Mouse (Mus musculus) bone marrow, adult 2 months (tissue): ENCODE measurements around the gene Nid1. TPM values are rescaled to one million over a fixed set of nuclear protein-coding genes. Genes with fewer than 3 reads are reported as not detected.
"Not testable (repeated sequence)": the region's sequence is repeated elsewhere in the genome, so short reads cannot be mapped to it uniquely, and the experiment has no call there.

Experiments used
- H3K27ac ChIP-seq: fragments of 200-500 bp; 2 replicates; pipeline ENCODE4 v1.5.1; 2012; ENCODE audit warnings: low read depth, mild to moderate bottlenecking, control low read depth, inconsistent platforms, low read length; ENCODE audit not compliant: control insufficient read depth, poor library complexity, insufficient read depth
- H3K4me1 ChIP-seq: fragments of 200-500 bp; 2 replicates; pipeline ENCODE4 v1.6.1; 2011; ENCODE audit warnings: low read length; ENCODE audit not compliant: control insufficient read depth, insufficient read depth
- H3K4me3 ChIP-seq: fragments of 200-500 bp; replicated peaks from 2 replicates; pipeline ENCODE3; 2011; ENCODE audit warnings: mild to moderate bottlenecking, low read depth, low read length, control low read depth; ENCODE audit not compliant: control insufficient read depth
- CTCF ChIP-seq: fragments of 200-500 bp; IDR thresholded peaks from 2 replicates; pipeline ENCODE4 v1.5.1; 2011; ENCODE audit warnings: low read length, control low read depth; ENCODE audit not compliant: control insufficient read depth, insufficient read depth
- POLR2A ChIP-seq: fragments of 200-500 bp; IDR thresholded peaks from 2 replicates; pipeline ENCODE4 v1.6.1; 2011; ENCODE audit warnings: low read depth, mild to moderate bottlenecking, control low read depth, low read length, borderline replicate concordance; ENCODE audit not compliant: control insufficient read depth
- WGBS: fragments of 180-500 bp; shearing (Covaris S2); methylation state at CpG from one replicate; pipeline ENCODE4 v1.1.7; 2018; 5-methylcytosine and 5-hydroxymethylcytosine counted together
- polyA plus RNA-seq: library from polyadenylated mRNA; stranded (reverse); fragments of >200 nt; gene quantifications from 2 replicates; pipeline ENCODE4 v1.2.4, GENCODE M21; 2011; ENCODE audit warnings: low replicate concordance; ENCODE audit not compliant: missing spikeins, insufficient read depth, insufficient read length

Nid1 gene
- polyA plus RNA-seq, 1 experiment: 5.5 TPM

- H3K4me1 ChIP-seq, H3K27ac ChIP-seq, H3K4me3 ChIP-seq: not testable (repeated sequence)
- WGBS: 47% methylated on average over 9 of the region's 9 CpGs
These were observed 18.5 kb downstream of the Nid1 start for GRCm38 (mm10) chr13:13455632-13456492.

GRCm38 (mm10) chr13:13458138-13458737 is 20.9 kb downstream of the Nid1 start:
- no peak for TF ChIP-seq POLR2A
- TF ChIP-seq CTCF: no peak
- Histone ChIP-seq H3K4me3 (no peak overlapping the region), H3K27ac (no peak overlapping the region), H3K4me1 (no peaks in the 10 kb centered on the region)
- WGBS: 77% methylated on average over 4 of the region's 4 CpGs

- no peak for TF ChIP-seq POLR2A
- TF ChIP-seq CTCF: no peak
- WGBS: 89% methylated on average over 2 of the region's 2 CpGs
- H3K27ac ChIP-seq: no peak overlapping the region
These were observed 23.3 kb downstream of the Nid1 start for GRCm38 (mm10) chr13:13460521-13461138.

GRCm38 (mm10) chr13:13461446-13462192 is 24.3 kb downstream of the Nid1 start:
- 80% methylated on average over 4 of the region's 4 CpGs for WGBS
- H3K4me1 ChIP-seq: no peaks in the 10 kb centered on the region
- TF ChIP-seq CTCF: no peak
- TF ChIP-seq POLR2A: no peak
- H3K4me3 ChIP-seq: no peak overlapping the region
- no peak overlapping the region for H3K27ac ChIP-seq

More at GRCm38 (mm10) chr13:13460521-13461138, 23.3 kb downstream of the Nid1 start:
- Histone ChIP-seq H3K4me3 (no peak overlapping the region), H3K4me1 (no peaks in the 10 kb centered on the region)

DNA sequence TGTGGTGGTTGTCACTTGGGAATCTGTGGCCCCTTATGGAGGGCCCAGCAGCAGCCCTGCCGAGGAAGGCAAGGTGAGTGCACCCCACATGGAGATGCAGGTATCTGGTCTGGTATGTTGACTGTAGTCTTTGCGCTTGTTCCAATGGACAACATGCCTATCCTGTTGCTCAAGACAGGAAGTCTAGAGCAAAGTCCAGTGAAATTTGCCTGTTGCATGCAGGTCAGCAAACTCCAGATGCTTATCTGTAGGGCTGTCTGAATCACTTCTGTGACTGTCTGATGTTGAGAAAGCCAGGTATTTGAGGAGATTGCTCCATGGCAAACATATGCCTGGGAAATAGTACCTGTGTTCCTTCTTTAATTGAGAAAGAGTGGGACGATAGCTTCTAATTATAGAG is 26.6 kb downstream of the Nid1 start:
- TF ChIP-seq POLR2A (no peak), CTCF (no peak)
- Histone ChIP-seq H3K4me1 (no peaks in the 10 kb centered on the region), H3K4me3 (no peak overlapping the region), H3K27ac (no peak overlapping the region)
- 82% methylated on average over 3 of the region's 3 CpGs for WGBS

DNA sequence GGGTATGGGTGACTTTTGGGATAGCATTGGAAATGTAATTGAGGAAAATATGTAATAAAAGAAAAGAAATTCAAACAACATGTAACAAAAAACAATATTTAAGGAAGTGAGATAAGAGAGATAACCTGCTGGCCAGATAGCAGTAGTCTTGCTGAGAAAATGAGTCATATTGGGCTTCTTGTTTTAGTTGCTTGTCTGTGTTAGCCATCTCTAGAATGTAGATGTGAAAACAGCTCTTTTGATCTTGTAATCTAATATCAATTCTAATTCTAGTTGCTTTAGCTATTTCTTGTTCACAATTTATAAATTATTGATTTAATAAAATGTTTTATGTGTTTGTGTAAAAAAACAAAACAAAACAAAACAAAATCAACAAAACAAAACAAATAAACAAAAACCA is 29.9 kb downstream of the Nid1 start:
- not testable (repeated sequence) for H3K27ac ChIP-seq, H3K4me1 ChIP-seq

GRCm38 (mm10) chr13:13468513-13468912 is 31.2 kb downstream of the Nid1 start:
- TF ChIP-seq CTCF: no peak
- no peak for TF ChIP-seq POLR2A
- WGBS: 74% methylated on average over 4 of the region's 4 CpGs
- H3K4me3 ChIP-seq: no peak overlapping the region
- no peak overlapping the region for H3K27ac ChIP-seq
- no peaks in the 10 kb centered on the region for H3K4me1 ChIP-seq

More for the DNA sequence above, 29.9 kb downstream of the Nid1 start:
- not testable (repeated sequence) for H3K4me3 ChIP-seq

DNA sequence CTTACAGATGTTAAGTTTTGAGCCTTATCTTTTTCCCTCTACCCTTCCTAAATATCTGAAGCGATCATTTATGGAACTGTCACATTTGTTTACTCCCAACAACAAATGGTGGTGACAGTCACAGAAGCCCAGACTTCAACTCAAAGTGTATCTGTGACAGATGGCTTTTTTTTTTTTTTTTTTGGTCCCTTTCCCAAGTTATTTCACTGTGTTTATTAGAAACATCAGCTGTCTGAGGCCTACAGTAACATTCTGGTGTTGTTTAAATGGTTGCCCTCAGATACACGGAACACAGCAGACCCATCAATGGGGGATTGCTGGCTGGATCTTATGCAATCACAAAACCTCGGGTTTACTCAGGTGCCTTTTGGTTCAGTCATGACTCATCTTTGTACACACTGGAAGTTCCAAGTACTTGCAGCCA is 34.0 kb downstream of the Nid1 start:
- TF ChIP-seq CTCF (no peak), POLR2A (no peak)
- peaks cover 1% of the 10 kb centered on the region; the same call in 1 of the 2 replicates for H3K4me1 ChIP-seq
- no peak overlapping the region for H3K4me3 ChIP-seq
- WGBS: 65% methylated on average over 3 of the region's 3 CpGs
- H3K27ac ChIP-seq: no peak overlapping the region

DNA sequence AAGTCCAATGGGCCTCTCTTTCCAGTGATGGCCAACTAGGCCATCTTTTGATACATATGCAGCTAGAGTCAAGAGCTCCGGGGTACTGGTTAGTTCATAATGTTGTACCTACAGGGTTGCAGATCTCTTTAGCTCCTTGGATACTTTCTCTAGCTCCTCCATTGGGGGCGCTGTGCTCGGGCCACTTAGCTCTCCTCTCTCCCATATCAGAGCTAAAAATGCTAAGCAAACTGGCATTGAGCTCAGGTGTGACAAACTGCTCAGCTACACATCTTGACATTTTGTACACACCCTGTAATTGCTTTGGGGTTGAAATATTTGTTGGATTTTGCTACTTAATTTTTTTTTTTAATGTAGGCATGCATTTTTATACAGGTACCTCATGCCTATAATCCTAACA is 37.1 kb downstream of the Nid1 start:
- whole genome bisulfite sequencing: 79% methylated on average over 3 of the region's 3 CpGs
- not testable (repeated sequence) for H3K27ac ChIP-seq, H3K4me1 ChIP-seq, H3K4me3 ChIP-seq
